16 mouse cellular contexts compared by ENCODE assay signal in genomic region chr17:25112423-25112810, GRCm38 (mm10). TPM values are rescaled to one million over a fixed set of nuclear protein-coding genes. Genes with fewer than 3 reads are reported as not detected.
DNase-seq lines count a peak whose midpoint lies in the region; ATAC-seq and TF ChIP-seq lines count a peak whose summit lies in the region.
"Had no signal": no experiment of that assay in that cellular context is flagged by ENCODE, and none has a peak within 500 bp of the region (broad histone marks: within the 10 kb centered on the region; RNA-seq: fewer than 3 reads in every experiment).

No protein-coding gene starts in this region.

- WGBS in forebrain, embryonic 16.5 days, result 74% methylated on average over 3 of the region's 3 CpGs
- 84% methylated on average over 3 of the region's 3 CpGs for WGBS in forebrain, embryonic 13.5 days
- WGBS in heart, embryonic 16.5 days, result 68% methylated on average over 3 of the region's 3 CpGs
- 72% methylated on average over 3 of the region's 3 CpGs for WGBS in embryonic facial prominence, embryonic 14.5 days

- H3K27ac ChIP-seq in forebrain, embryonic 16.5 days (ENCODE audit: low read length), result peak overlapping the region; percentile 83
- H3K27ac ChIP-seq in forebrain, embryonic 13.5 days, result no peak overlapping the region
- peak overlapping the region; percentile 54 for H3K27ac ChIP-seq in heart, embryonic 16.5 days (ENCODE audit: low read length)
- H3K27ac ChIP-seq in left cerebral cortex, adult 2 months, result peak overlapping the region; percentile 40
- no peak overlapping the region for H3K27ac ChIP-seq in embryonic facial prominence, embryonic 14.5 days (replicated peaks; ENCODE audit: low read depth, low read length)

- H3K9me3 ChIP-seq in forebrain, embryonic 16.5 days (ENCODE audit: control insufficient read depth, low read length), result no peaks in the 10 kb centered on the region
- no peaks in the 10 kb centered on the region for H3K9me3 ChIP-seq in forebrain, embryonic 13.5 days (replicated peaks)
- H3K9me3 ChIP-seq in heart, embryonic 16.5 days (replicated peaks; ENCODE audit: control insufficient read depth, low read length), result no peaks in the 10 kb centered on the region
- no peaks in the 10 kb centered on the region for H3K9me3 ChIP-seq in embryonic facial prominence, embryonic 14.5 days (ENCODE audit: control insufficient read depth, low read length)

- peak overlapping the region; percentile 0; the same call in 1 of the 2 replicates for H3K4me2 ChIP-seq in forebrain, embryonic 16.5 days (ENCODE audit: low read length)
- no peak overlapping the region for H3K4me2 ChIP-seq in forebrain, embryonic 13.5 days
- no peak overlapping the region for H3K4me2 ChIP-seq in heart, embryonic 16.5 days (ENCODE audit: low read depth, low read length)
- H3K4me2 ChIP-seq in embryonic facial prominence, embryonic 14.5 days (ENCODE audit: low read depth, low read length), result no peak overlapping the region

- H3K27me3 ChIP-seq in forebrain, embryonic 16.5 days (replicated peaks; ENCODE audit: control insufficient read depth, insufficient read depth, low read length), result no peaks in the 10 kb centered on the region
- no peaks in the 10 kb centered on the region; the same call in 1 of the 2 replicates for H3K27me3 ChIP-seq in forebrain, embryonic 13.5 days
- H3K27me3 ChIP-seq in heart, embryonic 16.5 days (ENCODE audit: control insufficient read depth, insufficient read depth, low read length), result no peaks in the 10 kb centered on the region
- no peaks in the 10 kb centered on the region for H3K27me3 ChIP-seq in embryonic facial prominence, embryonic 14.5 days (replicated peaks; ENCODE audit: control insufficient read depth, insufficient read depth, low read length)

- DNase-seq in heart, adult 9 months (ENCODE audit: low spot score in 2 of 2), result no peak
- DNase-seq in left cerebral cortex, adult 2 months (ENCODE audit: extremely low spot score in 1 of 2, low spot score in 2 of 2), result no peak
- DNase-seq in left cerebral cortex, adult 9 months (ENCODE audit: low spot score in 2 of 2), result no peak
- DNase-seq in embryonic facial prominence, embryonic 14.5 days (ENCODE audit: low spot score), result no peak
- DNase-seq: B cell, adult 2 months had no signal

- H3K36me3 ChIP-seq in forebrain, embryonic 16.5 days (ENCODE audit: control insufficient read depth, insufficient read depth), result peaks cover 3% of the 10 kb centered on the region; the same call in 1 of the 2 replicates
- peaks cover 59% of the 10 kb centered on the region for H3K36me3 ChIP-seq in forebrain, embryonic 13.5 days (ENCODE audit: poor library complexity, severe bottlenecking)
- peaks cover 10% of the 10 kb centered on the region; the same call in 1 of the 2 replicates for H3K36me3 ChIP-seq in heart, embryonic 16.5 days (ENCODE audit: control insufficient read depth, insufficient read depth)
- peaks cover 50% of the 10 kb centered on the region for H3K36me3 ChIP-seq in embryonic facial prominence, embryonic 14.5 days (ENCODE audit: control insufficient read depth, insufficient read depth, low read length)

- intact Hi-C loops in left cerebral cortex, adult 2 months (cut with DNase I), result no loop called here

- H3K9ac ChIP-seq in forebrain, embryonic 16.5 days (replicated peaks; ENCODE audit: low read depth, low read length), result no peak overlapping the region
- no peak overlapping the region for H3K9ac ChIP-seq in forebrain, embryonic 13.5 days
- no peak overlapping the region for H3K9ac ChIP-seq in heart, embryonic 16.5 days (ENCODE audit: low read length)
- H3K9ac ChIP-seq in embryonic facial prominence, embryonic 14.5 days (ENCODE audit: low read depth, low read length), result 0 out of 2 replicates have a peak overlapping the region, but pooled peaks have one; percentile 25

- no peak for TF ChIP-seq CTCF in left cerebral cortex, adult 2 months (IDR thresholded peaks at IDR 0.05)

- peaks cover 22% of the 10 kb centered on the region for H3K4me1 ChIP-seq in forebrain, embryonic 16.5 days (replicated peaks; ENCODE audit: control insufficient read depth, insufficient read depth, low read length)
- peaks cover 18% of the 10 kb centered on the region for H3K4me1 ChIP-seq in forebrain, embryonic 13.5 days
- peaks cover 23% of the 10 kb centered on the region for H3K4me1 ChIP-seq in heart, embryonic 16.5 days (ENCODE audit: control insufficient read depth, insufficient read depth, low read length)
- H3K4me1 ChIP-seq in embryonic facial prominence, embryonic 14.5 days (ENCODE audit: control insufficient read depth, insufficient read depth, low read length), result peaks cover 5% of the 10 kb centered on the region

- no peak overlapping the region for H3K4me3 ChIP-seq in forebrain, embryonic 16.5 days (replicated peaks; ENCODE audit: low read length)
- H3K4me3 ChIP-seq in forebrain, embryonic 13.5 days, result no peak overlapping the region
- no peak overlapping the region for H3K4me3 ChIP-seq in heart, embryonic 16.5 days (ENCODE audit: low read length)
- no peak overlapping the region for H3K4me3 ChIP-seq in left cerebral cortex, adult 2 months
- H3K4me3 ChIP-seq in embryonic facial prominence, embryonic 14.5 days (ENCODE audit: low read depth, low read length), result no peak overlapping the region

- ATAC-seq in forebrain, embryonic 16.5 days, result no peak
- ATAC-seq in forebrain, embryonic 13.5 days, result no peak
- no peak for ATAC-seq in heart, embryonic 16.5 days (replicated peaks; ENCODE audit: extremely low read depth, insufficient read depth, low FRiP score)
- no peak for ATAC-seq in embryonic facial prominence, embryonic 14.5 days (ENCODE audit: low read depth)
- ATAC-seq: midbrain, embryonic 16.5 days had no signal

RNA-seq across cellular contexts. Expression of gene Telo2, which starts 3.4 kb away (rescaled TPM):
- polyA plus RNA-seq in forebrain, embryonic 16.5 days (2015; fragmentation: Nextera tagmentation; extraction: Ambion mirVana), result 47.0 and 62.9 TPM in 2 replicates
- 41.2 and 45.3 TPM in 2 replicates for polyA plus RNA-seq in forebrain, embryonic 13.5 days (2015; fragmentation: Nextera tagmentation; extraction: Ambion mirVana)
- 31.3 and 31.7 TPM in 2 replicates for polyA plus RNA-seq in heart, embryonic 16.5 days (2015; fragmentation: Nextera tagmentation; extraction: Ambion mirVana)
- total RNA-seq in left cerebral cortex, adult 2 months (2021), result 10 to 100 TPM; 25.8 to 30.7 TPM
- polyA plus RNA-seq in embryonic facial prominence, embryonic 14.5 days (2014; fragmentation: Nextera tagmentation; extraction: Ambion mirVana), result 24.8 and 37.2 TPM in 2 replicates

RNA-seq across cellular contexts. Expression of gene Ptx4, which starts 8.1 kb away (rescaled TPM):
- polyA plus RNA-seq in forebrain, embryonic 16.5 days (2015; fragmentation: Nextera tagmentation; extraction: Ambion mirVana), result not detected in 2 replicates
- polyA plus RNA-seq in forebrain, embryonic 13.5 days (2015; fragmentation: Nextera tagmentation; extraction: Ambion mirVana), result not detected in 2 replicates
- 0.20 and 0.24 TPM in 2 replicates for polyA plus RNA-seq in heart, embryonic 16.5 days (2015; fragmentation: Nextera tagmentation; extraction: Ambion mirVana)
- total RNA-seq in left cerebral cortex, adult 2 months (2021), result under 1 TPM; 0.33 to 0.63 TPM
- 1.8 and 2.9 TPM in 2 replicates for polyA plus RNA-seq in embryonic facial prominence, embryonic 14.5 days (2014; fragmentation: Nextera tagmentation; extraction: Ambion mirVana)
- total RNA-seq: adrenal gland, adult 8-10 months; granulocyte monocyte progenitor cell, adult 5-6 weeks; liver, adult 2 months had no signal
- polyA plus RNA-seq: liver, adult 2 months had no signal

RNA-seq across cellular contexts. Expression of gene Clcn7, which starts 20.8 kb away (rescaled TPM):
- polyA plus RNA-seq in forebrain, embryonic 16.5 days (2015; fragmentation: Nextera tagmentation; extraction: Ambion mirVana), result 30.2 and 34.3 TPM in 2 replicates
- polyA plus RNA-seq in forebrain, embryonic 13.5 days (2015; fragmentation: Nextera tagmentation; extraction: Ambion mirVana), result 23.6 and 29.6 TPM in 2 replicates
- polyA plus RNA-seq in heart, embryonic 16.5 days (2015; fragmentation: Nextera tagmentation; extraction: Ambion mirVana), result 16.1 and 19.2 TPM in 2 replicates
- total RNA-seq in left cerebral cortex, adult 2 months (2021), result 10 to 100 TPM; 48.5 to 53.9 TPM
- polyA plus RNA-seq in embryonic facial prominence, embryonic 14.5 days (2014; fragmentation: Nextera tagmentation; extraction: Ambion mirVana), result 21.4 and 22.6 TPM in 2 replicates

RNA-seq across cellular contexts. Expression of gene Tmem204, which starts 29.0 kb away (rescaled TPM):
- polyA plus RNA-seq in forebrain, embryonic 16.5 days (2015; fragmentation: Nextera tagmentation; extraction: Ambion mirVana), result 12.0 and 12.5 TPM in 2 replicates
- 7.7 and 10.1 TPM in 2 replicates for polyA plus RNA-seq in forebrain, embryonic 13.5 days (2015; fragmentation: Nextera tagmentation; extraction: Ambion mirVana)
- 26.7 and 36.1 TPM in 2 replicates for polyA plus RNA-seq in heart, embryonic 16.5 days (2015; fragmentation: Nextera tagmentation; extraction: Ambion mirVana)
- 10 to 100 TPM in 1 of 2 experiments, 1 to 10 TPM in 1; 9.5 to 11.1 TPM for total RNA-seq in left cerebral cortex, adult 2 months (2021)
- polyA plus RNA-seq in embryonic facial prominence, embryonic 14.5 days (2014; fragmentation: Nextera tagmentation; extraction: Ambion mirVana), result 22.6 and 23.2 TPM in 2 replicates
- total RNA-seq: granulocyte monocyte progenitor cell, adult 5-6 weeks; megakaryocyte-erythroid progenitor cell, adult 5-6 weeks had no signal

RNA-seq across cellular contexts. Expression of gene Ccdc154, which starts 49.8 kb away (rescaled TPM):
- not detected in 2 replicates for polyA plus RNA-seq in forebrain, embryonic 16.5 days (2015; fragmentation: Nextera tagmentation; extraction: Ambion mirVana)
- not detected in 2 replicates for polyA plus RNA-seq in forebrain, embryonic 13.5 days (2015; fragmentation: Nextera tagmentation; extraction: Ambion mirVana)
- not detected in 2 replicates for polyA plus RNA-seq in heart, embryonic 16.5 days (2015; fragmentation: Nextera tagmentation; extraction: Ambion mirVana)
- under 1 TPM in 1 of 2 experiments, not detected in 1; 0.14 TPM for total RNA-seq in left cerebral cortex, adult 2 months (2021)
- not detected in 2 replicates for polyA plus RNA-seq in embryonic facial prominence, embryonic 14.5 days (2014; fragmentation: Nextera tagmentation; extraction: Ambion mirVana)
- total RNA-seq: liver, adult 2 months had no signal
- polyA plus RNA-seq: brain, embryonic 14.5 days; embryonic facial prominence, embryonic 11.5 days; large intestine, adult 2 months; midbrain, embryonic 16.5 days had no signal

Comparison
In these comparisons a context has a peak if more than half of its experiments do, and no peak if none do; other contexts are left out.
1. H3K27ac ChIP-seq: peak in forebrain, embryonic 16.5 days (single experiment), heart, embryonic 16.5 days (single experiment) and left cerebral cortex, adult 2 months (single experiment); none in forebrain, embryonic 13.5 days (single experiment) and embryonic facial prominence, embryonic 14.5 days (single experiment).